Mouse (Mus musculus) cerebellum, postnatal 14 days (tissue): Measurements from ENCODE around the gene Cbx1.

Experiments used
- DNase-seq, 2 experiments: peaks; one replicate each; pipeline ENCODE4 v3.0.0; 2021; ENCODE audit warnings: mixed read lengths in 2 of 2

The Cbx1 gene

DNA sequence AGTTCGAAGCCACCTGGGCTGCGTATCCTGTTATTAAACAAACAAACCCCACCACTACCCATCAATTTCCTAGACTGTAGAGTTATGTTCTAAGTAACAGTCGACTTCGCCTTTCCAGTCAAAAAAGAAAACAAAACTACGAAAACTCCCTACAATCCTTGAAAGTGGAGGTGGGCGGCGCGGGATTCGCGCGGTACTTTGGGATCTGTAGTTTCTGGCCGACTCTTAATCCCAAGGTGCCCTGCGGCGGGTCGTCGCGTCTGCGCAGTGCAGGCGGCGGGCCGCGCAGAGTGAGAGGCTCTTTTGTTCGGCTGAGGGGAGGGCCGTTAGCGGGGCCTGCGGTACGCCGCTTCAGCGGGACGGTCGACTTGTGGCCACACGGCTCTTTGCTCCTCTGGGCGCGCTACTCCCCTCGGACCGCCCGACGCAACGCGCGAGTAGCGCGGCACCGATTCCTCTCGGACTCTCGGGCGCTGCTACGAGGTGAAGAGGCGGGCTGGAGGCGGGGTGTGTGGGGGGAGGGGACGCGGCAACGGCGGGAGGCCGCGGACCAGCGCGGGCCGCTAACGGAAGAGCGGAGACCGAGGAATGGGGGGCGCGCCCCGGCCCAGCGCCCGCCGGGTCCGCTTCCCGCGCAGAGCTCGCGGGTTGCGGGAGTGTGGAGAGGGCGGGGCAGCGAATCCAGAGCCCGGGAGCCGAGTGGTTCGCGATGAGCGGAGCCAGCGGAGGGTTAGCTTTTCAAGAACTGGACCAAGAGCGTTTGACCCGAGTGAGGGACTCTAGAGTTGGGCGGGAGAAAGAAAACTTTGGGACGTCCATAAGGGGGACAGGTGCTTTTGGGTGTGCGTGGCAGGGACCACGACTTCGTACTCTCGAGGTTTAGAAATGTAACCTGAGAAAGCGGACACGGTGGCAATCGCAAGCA is at the start of gene Cbx1:
Gene Cbx1, plus strand, starts transcription at position 257 of the 925 bp plus-strand sequence.
- peak; percentile 91 to 92 for DNase-seq

DNA sequence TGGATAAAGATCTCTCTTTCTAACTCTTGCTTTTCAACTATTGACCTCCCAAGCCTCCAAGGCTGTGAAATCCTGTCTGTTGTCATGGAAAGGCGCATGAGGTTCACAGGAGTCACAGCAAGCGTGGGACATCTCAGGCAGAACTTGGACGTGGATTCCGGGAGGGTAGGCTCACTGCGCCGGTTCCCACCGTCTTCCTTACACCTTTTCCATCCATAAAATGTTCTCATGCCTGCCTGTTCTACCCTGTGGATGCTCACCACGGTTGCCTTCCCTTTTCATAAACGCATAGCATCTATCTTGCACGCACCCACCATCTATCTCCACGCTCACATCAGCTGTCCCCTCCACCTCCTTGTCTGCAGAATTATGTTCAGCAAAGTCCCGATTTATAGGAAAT is 48.1 kb upstream of the Cbx1 start:
- DNase-seq = no peak

DNA sequence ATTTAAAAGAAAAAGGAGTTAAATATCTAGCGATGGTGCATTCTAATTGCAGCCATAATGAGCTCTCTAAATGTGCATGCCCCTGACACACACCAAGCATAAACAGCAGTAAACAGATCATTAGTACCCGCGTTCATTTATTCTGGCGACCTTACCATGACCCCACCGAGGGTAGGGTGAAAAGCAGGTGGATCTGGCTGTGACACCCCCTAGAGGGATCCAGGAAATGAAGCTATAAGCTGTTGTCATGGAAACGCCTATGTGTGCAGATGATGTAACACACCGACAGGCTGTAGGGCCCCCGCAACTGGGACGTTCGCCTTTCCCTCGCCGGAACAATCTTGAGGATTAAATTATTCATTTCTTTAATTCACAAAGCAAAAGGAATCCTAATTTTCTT is 46.9 kb upstream of the Cbx1 start:
- DNase-seq = no peak

DNA sequence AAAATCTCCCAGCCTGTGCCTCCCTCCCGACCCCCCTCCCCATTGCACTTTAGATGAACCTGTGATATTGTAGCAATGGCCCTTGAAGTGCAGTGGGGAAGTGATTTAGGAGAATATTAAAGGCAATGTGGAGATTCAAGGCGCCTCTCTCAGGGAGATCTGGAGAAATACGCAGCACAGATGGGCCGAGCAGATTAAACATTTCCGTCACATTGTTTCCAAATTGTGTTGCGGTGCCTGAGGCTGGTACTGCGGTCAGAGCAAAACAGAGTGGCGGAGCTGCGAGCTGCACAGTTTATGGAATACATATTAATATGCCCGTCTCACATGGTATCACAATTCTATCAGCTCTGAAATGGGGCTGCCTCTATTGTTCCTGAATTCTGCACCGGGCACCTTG is 45.9 kb upstream of the Cbx1 start:
- DNase-seq = no peak

DNA sequence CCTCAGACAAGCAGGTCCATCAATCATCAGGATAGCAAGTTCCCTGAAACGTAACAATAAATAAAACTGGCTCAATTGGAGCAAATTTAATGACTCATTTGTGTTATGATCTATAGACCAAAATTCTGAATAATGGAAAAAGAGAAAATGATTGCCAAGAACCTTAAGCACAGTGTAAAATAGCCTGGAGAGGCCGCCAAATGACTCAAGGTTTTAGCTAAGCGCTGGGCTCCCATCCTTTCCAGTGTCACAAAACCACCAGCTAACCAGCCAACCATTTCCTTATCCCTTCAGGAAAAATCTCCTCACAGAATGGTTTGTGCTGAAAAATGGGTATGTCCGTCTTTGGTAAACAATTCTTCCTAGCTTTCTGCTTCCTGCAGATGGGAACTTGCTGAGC is 45.0 kb upstream of the Cbx1 start:
- DNase-seq = no peak

DNA sequence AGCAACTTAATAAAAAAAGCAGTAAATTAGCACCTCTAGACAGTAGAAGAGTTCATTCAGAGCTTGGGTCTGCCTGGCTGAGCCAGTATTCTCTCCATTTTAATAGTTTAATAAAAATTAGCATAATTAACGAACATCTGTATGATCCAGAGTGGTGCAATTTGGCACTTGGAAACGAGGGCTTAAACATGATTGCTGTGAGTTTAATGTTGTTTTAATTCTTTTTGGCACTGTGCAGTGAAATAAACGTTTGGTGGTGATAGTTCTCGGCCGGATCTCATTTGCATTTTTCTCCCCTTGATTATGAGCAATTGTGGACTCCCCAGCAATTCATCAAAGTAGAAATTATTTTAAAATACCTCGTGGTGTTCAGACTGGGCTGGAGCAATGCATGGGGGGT is 42.3 kb upstream of the Cbx1 start:
- DNase-seq = no peak

DNA sequence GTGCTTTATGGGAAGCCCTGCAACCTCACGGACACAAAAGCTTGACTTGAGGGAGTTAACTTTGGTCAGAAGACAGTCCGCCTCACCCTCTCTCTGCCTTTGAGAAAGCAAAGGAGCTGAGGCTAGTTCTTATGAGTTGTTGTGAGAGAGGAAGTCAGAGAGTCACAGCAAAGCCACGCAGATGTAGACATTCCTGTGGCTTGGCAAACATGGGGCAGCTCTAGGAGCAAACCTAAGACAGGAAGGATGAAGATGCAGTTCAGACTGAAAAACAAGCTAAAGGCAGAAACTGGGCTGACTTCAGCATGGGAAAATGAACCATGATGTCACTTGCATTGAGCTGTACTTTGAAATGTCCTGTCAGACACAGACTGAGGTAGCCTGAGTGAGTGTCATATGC is 41.4 kb upstream of the Cbx1 start:
- DNase-seq = no peak

DNA sequence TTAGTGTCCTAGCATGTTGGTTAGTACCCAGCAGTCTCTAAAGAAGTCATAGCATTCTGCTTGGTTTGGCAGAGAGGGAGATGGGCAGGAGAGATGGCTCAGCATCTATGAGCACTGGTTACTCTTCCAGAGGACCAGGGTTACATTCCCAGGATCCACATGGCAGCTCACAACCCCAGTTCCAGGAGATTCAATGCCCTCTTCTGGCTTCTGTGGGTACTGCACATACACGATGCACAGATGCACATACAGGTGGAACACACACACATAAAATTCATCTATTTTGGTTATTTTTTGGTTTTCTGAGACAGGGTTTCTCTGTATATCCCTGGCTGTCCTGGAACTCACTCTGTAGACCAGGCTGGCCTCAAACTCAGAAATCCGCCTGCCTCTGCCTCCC is 33.6 kb upstream of the Cbx1 start:
- no peak for DNase-seq

DNA sequence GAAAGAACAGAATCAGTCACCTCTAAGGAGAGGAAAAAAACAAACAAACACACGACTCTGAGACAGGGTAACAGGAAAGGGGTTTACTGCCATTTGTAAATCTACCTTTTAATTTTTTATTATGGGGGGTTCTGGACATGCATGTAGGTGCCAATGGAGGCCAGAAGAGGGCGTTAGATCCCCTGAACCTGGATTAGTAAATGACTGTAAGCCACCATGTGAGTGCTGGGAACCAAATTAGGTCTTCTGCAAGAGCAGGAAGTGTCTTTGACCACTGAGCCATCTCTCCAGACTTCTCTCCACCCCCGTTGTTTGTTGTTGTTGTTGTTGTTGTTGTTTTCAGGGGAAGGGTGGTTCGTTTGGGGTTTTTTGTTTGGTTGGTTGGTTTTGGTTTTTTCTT is 31.5 kb upstream of the Cbx1 start:
- DNase-seq = no peak

DNA sequence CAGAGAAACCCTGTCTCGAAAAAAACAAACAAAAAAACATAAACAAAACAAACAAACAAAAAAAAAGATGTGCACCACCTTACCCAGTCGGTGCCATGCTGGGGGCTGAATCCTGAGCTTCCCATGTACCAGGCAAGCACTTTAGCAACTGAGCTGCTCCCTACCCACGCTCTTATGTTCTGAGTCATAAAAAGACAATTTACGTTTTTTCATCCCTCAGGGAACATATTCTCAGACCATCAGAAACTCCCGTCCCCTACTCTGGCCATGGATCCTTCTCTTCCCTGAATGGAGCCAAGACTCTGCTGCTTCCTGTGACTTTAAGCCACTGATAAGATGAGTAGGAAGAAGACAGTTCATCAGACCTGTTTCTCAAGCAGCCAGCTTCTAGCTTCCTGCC is 30.5 kb upstream of the Cbx1 start:
- no peak for DNase-seq

DNA sequence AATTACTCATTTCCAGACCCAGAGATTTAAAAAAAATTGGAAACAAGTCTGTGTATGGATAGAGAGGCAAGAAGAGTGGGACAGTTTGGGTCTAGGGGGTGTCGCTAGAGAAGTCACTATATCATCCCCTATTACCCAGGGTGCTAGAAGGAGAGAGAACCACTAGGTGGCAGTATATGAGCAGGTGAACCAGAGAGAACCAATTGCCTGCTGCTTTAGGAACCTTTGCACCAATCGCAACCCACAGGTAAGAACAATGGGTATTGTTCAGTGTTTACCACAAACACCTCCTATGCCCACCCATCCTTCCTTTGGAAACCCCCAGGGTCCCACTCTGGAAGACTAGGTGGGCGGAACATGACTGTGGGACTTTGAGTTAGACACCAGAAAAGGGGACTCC is 28.9 kb upstream of the Cbx1 start:
- DNase-seq = peak; percentile 72 to 77

DNA sequence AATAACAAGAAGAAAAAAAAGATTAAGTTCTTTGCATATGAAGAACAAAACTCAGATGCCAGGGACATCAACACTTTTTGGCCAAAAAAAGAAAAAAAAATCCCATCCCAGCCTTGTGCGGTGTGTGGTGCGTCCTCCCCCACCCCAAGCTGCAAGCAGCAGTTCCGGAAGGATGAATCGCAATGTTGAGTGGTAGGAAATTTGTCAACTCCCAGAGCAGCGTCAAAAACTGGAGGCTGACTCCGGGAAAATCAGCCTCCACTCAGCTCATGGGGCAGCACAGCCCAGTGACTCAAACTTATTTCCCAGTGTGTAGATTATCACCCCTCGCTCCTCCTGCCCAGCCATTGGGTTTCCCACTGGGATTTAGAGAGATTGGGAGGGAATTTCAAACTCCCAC is 26.9 kb upstream of the Cbx1 start:
- no peak for DNase-seq

DNA sequence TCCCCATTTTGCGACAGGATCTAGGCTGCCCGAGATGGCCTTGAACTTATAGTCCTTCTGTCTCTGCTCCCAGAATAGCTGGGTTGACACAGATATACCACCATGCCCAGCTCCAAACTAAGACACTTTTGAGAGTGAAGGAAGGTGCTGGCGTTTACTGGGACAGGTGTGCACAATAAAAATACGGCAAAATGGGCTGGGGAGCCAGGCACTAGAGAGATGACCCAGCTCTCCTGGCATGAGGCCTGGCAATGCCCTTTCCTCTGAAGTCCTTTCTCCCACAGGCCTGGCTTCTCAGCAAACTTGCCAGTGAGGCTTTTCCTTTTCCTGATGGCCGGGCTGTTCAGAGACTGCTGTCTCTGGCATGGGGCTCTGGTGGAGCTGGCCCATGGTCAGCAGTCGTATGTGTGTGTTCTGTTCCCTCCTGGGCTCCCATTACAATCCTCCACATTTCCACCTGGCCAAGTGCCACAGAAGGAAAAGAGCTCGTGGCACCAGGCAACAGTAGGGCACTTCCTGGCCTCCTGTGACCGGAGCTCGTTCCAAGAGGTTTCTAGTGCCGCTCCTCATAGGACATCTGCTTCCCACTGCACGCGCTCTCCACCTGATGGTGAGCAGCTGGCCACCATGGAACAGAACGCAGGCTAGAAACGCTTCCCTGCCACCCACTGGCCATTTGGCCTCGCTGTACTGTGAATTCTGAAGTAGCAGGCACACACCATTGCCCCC is 26.0 kb upstream of the Cbx1 start:
- peak; percentile 92 to 94 for DNase-seq

DNA sequence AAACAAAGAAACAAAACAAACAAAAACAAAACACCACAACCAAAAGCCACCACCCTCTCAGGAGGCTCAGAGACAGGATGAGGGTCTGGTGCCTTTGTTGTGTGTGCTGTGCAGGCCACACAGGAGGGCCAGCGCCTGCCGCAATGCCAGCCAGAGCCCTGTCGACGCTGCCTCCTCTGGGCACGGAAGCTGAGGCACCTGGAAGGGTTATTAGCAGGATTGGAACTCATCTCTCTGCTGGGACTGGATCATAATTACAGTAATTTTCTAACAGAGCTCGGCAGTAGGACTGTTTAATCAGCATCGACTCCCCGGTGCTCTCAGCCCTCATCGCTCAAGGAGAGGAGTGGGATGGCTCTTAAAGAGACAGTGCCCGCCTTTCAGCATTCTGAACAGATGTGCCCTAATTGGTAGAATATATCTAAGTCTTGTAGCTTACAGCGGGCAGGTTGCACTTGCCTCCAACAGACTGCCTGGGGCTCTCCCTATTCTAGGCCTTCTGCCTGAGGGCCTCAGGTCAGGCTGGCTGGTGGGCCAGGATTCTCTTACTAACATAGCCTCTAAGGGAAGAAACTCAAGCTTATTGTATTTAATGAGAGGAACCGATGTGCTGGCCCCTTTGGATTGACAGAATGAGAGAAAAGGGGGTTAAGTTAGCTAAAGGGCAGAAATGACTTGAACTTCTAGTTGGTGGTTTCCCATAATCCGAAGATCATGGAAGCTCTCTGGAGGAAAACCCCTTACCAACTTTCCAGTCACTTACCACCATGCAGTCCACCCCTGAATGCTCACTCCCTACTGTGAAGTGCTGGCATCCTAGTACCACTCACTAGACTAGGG is 24.2 kb upstream of the Cbx1 start:
- DNase-seq = no peak

DNA sequence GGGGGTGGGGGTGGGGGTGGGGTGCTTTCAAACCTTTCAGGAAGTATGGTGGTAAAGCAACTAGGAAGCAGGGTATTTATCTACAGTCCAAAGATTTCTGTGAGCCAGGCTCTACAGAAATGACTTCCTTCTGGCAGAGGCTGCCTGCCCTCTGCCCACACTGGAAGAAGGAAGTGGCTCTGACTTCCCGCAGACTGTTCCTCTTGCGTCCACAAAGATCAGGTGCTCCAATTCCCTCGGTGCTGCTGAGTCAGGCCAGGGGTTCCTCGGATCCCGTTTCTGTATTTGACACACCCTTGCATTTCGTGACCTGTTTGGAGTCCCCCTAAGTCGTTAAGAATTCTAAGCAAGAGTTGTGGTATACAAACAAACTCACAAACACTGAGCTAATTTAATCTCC is 23.3 kb upstream of the Cbx1 start:
- DNase-seq = no peak

DNA sequence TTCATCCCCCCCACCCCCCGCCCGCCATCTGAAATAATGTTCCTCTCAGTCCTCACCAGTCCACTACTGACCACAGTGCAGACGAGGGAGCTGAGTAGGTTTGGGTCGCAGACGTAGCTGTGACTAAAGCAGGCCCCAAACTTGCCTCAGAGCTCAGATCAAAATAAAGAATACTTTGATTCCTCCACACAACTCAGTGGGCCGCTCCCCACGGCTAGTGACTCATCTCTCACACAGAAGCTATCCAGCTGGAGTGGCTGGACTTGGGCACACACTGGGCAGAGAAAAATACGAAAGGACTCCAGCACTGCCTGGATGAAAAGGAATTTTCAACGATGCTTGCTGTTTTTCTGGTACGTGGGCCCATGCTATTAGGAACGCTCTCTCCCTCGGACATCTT is 22.4 kb upstream of the Cbx1 start:
- no peak for DNase-seq

DNA sequence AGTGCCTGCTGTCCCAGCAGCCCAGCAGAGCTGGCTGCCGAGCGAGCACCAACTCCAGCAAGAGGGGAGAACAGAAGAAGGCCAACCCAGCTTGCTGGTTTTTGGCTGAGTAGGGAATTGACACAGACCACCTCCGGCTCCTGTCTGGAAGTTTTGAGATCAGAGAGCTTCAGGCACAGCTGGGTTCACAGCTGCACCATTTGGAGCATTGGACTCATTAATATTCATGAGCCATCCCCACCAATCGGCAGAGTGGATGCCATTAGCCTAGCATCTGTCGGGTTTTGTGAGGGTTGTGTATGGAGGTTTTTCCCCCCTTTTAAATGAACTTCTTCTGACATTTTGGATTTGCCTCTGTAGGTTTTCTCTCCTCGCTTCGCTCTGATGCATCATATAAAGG is 21.8 kb upstream of the Cbx1 start:
- DNase-seq = no peak

DNA sequence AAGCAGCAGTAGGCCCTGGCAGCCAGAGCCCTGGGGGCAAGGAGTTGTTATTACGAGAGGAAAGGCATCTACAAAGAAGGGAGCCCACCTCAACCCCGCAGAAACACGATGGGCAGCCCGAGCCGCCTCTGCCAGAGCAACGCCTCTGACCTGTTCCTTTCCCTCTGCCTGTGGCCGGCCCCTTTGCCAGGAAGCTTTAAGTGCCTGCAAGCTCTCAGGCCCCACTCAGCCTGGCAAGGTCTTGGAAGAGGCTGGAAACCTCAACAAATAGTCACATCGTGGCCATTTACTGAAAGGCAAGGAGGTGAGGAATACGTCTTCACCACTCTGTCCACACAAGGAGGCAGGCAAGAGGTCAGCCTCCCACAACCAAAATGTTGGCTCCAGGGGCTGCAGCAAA is 20.7 kb upstream of the Cbx1 start:
- DNase-seq = no peak

DNA sequence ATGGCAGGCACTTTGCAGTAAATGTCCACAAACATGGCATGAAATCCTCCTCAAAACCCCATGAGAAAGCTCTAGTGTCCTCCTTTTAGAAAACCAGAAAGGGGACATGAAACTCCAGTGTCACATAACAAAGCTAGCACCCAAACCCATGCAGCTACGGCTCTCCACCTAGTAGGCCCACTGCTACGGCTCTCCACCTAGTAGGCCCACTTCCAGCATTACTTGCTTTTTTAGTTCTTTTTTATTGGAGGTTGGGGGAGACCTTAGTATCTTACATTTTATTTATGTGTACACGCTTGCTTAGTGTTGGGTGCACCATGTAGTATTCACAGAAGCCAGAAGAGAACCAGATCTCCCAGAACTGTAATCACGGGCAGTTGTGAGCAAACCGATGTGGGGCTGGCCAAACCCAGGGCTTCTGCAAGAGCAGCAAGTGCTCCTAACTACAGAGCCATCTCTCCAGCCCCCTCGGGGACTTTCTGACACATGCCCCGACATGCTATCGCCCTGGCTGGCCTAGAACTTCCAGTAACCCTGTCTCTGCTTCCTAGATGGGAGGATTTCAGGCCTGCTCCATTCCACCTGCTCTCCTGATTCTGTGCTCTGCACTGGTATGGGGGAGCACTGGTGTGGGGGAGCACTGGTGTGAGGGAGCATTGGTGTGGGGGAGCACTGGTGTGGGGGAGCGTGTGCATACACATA is 17.5 kb upstream of the Cbx1 start:
- no peak for DNase-seq

DNA sequence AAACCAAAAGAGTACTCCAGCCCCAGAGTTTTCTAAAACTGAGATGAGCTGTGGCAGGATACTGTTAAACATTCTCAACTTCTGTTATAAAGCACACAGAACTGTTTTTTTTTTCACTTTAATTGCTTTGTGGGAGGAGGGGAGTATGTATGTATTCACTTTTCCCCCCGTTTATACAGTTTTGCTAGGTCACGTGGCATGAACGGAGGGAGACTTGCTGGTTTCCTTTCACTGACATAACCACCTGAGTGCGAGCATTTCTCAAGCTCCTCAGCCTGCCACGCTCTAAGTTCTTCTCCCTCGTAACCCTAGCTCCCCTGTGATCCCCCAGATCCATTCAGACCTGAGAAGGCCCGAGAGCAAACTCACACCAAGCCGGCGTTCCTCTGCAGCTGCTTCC is 16.5 kb upstream of the Cbx1 start:
- no peak for DNase-seq

DNA sequence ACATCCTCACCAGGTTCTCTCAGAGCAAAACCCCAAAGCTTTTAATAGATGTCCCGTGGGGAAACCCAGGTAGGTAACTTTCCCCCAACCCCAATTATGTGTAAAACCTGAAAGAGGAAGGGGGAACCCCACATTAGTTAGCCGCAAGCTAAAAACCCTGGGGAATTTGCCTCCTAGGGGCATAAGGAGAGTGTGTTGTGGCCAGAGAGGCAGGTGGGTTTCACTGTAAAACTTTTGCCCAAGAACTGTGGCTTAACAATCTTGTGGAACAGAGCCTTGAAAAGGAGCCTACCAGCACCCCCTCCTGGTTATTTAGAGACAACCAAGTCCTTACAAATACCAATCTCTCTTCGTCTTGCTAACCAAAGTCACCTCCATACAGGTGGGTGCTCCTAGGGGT is 14.4 kb upstream of the Cbx1 start:
- DNase-seq = no peak

DNA sequence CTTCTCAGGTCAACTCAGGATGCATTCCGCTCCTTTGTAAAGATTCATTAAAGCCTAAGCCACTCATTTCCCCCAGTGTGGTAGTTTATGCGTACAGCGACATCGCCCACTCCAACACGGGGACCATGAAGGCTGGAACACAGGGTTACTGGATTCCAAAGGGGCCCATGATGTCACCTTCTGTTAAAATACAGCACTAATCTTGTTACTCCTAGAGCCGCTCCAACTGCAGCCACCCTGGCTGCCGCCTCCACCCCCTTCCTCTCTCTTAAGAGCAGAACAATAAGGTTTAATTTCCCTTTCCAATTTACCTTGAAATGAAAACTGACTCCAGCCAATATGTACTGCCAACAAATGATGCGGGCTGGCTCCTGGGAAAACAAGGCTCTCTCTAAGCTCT is 13.9 kb upstream of the Cbx1 start:
- no peak for DNase-seq

DNA sequence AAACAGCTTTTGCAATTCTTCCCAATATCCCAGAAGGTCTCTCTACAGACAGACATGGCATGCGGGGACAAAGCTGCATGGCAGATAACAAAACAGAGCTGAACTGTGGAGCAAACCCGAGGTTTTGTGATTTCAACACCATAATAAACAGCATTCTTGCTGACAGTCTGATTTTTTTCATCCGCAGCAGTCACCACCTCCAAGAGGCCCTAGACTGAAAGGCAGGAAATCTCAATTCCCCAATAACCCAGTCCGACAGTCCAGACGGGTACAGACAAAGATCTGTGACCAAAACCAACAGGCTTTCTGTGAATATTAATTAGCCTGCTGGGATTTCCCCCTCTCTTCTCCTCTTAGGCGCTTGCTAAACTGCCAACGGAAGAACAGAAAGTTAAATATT is 13.3 kb upstream of the Cbx1 start:
- DNase-seq = no peak
